Mouse (Mus musculus) erythroblast, embryonic 14.5 days (primary cell): ENCODE results near the gene Gimap8.

Experiments
- GATA1 ChIP-seq: IDR thresholded peaks from 2 replicates; pipeline ENCODE4 v1.6.1; 2012; ENCODE audit warnings: low read length, inconsistent platforms, mixed read lengths
- TAL1 ChIP-seq: IDR thresholded peaks from 3 replicates; pipeline ENCODE4 v1.6.1; 2012; ENCODE audit warnings: low read length, inconsistent platforms, mixed read lengths

DNA sequence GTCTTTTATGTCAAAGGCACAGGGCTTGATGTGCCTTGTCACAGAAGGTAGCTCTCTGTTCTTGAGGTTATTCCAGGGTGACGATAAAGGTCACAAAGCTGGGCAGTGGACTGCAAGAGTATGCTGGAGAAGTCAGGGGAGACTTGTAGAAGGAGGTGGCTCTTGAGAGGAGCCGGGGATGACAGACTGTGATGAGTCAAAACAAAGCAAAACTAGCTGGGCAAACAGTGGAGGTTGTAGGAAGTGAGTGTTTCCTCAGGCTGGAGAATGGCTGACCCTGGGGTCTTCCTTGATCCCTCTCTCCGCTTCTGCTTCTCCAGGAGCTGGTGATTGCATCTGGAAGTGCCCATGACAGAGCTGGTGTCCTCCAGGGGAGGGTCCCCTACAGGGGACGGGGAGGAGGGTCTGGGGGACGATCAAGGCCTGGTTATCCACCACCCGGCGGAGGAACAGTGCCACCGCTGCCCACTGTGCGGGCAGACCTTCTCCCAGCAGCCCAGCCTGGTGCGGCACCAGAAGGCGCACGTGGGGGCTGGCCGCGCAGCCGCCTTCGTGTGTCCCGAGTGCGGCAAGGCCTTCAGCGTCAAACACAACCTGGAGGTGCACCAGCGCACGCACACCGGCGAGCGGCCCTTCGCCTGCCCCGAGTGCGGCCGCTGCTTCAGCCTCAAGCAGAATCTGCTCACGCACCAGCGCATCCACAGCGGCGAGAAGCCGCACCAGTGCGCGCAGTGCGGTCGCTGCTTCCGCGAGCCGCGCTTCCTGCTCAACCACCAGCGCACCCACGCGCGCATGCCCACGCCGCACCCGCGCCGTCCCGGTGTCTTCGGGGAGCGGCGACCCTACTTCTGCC lies 18.0 kb upstream of the Gimap8 start:
- TF ChIP-seq TAL1 (no peak), GATA1 (no peak)
